Mouse (Mus musculus) stomach, embryonic 15.5 days (tissue): ENCODE measurements around the gene E430018J23Rik. TPM values are rescaled to one million over a fixed set of nuclear protein-coding genes. Genes with fewer than 3 reads are reported as not detected.
A peak's percentile ranks its signal among the peaks of the same experiment; 100 is the strongest.
"Not testable (repeated sequence)": the region's sequence is repeated elsewhere in the genome, so short reads cannot be mapped to it uniquely, and the experiment has no call there.

ENCODE experiments used
- ATAC-seq: fragments of 200-750 bp; cut with Nextera tagmentation; 2 replicates; pipeline ENCODE4 v1.8.0; 2017; ENCODE audit warnings: low read depth, moderate number of reproducible peaks, moderate TSS enrichment; ENCODE audit not compliant: insufficient read depth, low FRiP score
- H3K27ac ChIP-seq: fragments of 300-500 bp; sonication (generic); 2 replicates; pipeline ENCODE4 v1.5.1; 2015; ENCODE audit warnings: mild to moderate bottlenecking, inconsistent platforms
- H3K27me3 ChIP-seq: fragments of 300-500 bp; sonication (generic); replicated peaks from 2 replicates; pipeline ENCODE4 v1.6.1; 2015; ENCODE audit warnings: inconsistent platforms
- H3K36me3 ChIP-seq: fragments of 300-500 bp; sonication (generic); 2 replicates; pipeline ENCODE4 v1.6.1; 2015; ENCODE audit warnings: inconsistent platforms
- H3K4me1 ChIP-seq: fragments of 300-500 bp; sonication (generic); 2 replicates; pipeline ENCODE4 v1.6.1; 2015; ENCODE audit warnings: inconsistent platforms
- H3K4me2 ChIP-seq: fragments of 300-500 bp; sonication (generic); 2 replicates; pipeline ENCODE4 v1.6.1; 2015; ENCODE audit warnings: mild to moderate bottlenecking, inconsistent platforms
- H3K4me3 ChIP-seq: fragments of 300-500 bp; sonication (generic); replicated peaks from 2 replicates; pipeline ENCODE4 v1.5.1; 2015; ENCODE audit warnings: inconsistent platforms
- H3K9ac ChIP-seq: fragments of 300-500 bp; sonication (generic); 2 replicates; pipeline ENCODE4 v1.6.1; 2015; ENCODE audit warnings: inconsistent platforms
- H3K9me3 ChIP-seq: fragments of 300-500 bp; sonication (generic); 2 replicates; pipeline ENCODE4 v1.6.1; 2016; ENCODE audit warnings: inconsistent platforms
- WGBS: fragments of 180-500 bp; shearing (Covaris S2); methylation state at CpG from one replicate; pipeline ENCODE4 v1.1.7; 2015; 5-methylcytosine and 5-hydroxymethylcytosine counted together
- polyA plus RNA-seq: library from polyadenylated mRNA; unstranded; fragments of >200 nt; fragmentation: Nextera tagmentation; extraction: Ambion mirVana; gene quantifications from 2 replicates; pipeline ENCODE4 v1.2.1, GENCODE M21; 2015

E430018J23Rik gene
- 6.3 and 6.5 TPM in 2 replicates for polyA plus RNA-seq

GRCm38 (mm10) chr7:127393157-127393943 lies at the start of gene E430018J23Rik:
Gene E430018J23Rik (minus strand): TSS chr7:127393629.
- Histone ChIP-seq H3K9ac (peak within 1 kb of the TSS; percentile 71), H3K27me3 (no peaks in the 10 kb centered on the region), H3K4me3 (peak within 1 kb of the TSS; percentile 72), H3K9me3 (no peaks in the 10 kb centered on the region), H3K4me2 (peak within 1 kb of the TSS; percentile 79), H3K27ac (peak within 1 kb of the TSS; percentile 92), H3K36me3 (peaks cover 8% of the 10 kb centered on the region; the same call in 1 of the 2 replicates), H3K4me1 (peaks cover 10% of the 10 kb centered on the region; the same call in 1 of the 2 replicates)
- WGBS, result under 1% methylated on average over 45 of the region's 45 CpGs
- ATAC-seq, result peak; percentile 91

- Histone ChIP-seq H3K27me3 (no peaks in the 10 kb centered on the region), H3K9ac (no peak overlapping the region), H3K4me1 (no peaks in the 10 kb centered on the region), H3K9me3 (0 out of 2 replicates have a peak, but pooled peaks cover 5% of the 10 kb centered on the region), H3K4me2 (no peak overlapping the region), H3K27ac (no peak overlapping the region), H3K36me3 (no peaks in the 10 kb centered on the region), H3K4me3 (no peak overlapping the region)
- no peak for ATAC-seq
- WGBS, result 88% methylated on average over 3 of the region's 3 CpGs
Observed at GRCm38 (mm10) chr7:127437724-127438123, 44.3 kb upstream of the E430018J23Rik start.

GRCm38 (mm10) chr7:127435206-127435605 lies 41.8 kb upstream of the E430018J23Rik start:
- Histone ChIP-seq H3K9me3 (0 out of 2 replicates have a peak, but pooled peaks cover 5% of the 10 kb centered on the region), H3K36me3 (no peaks in the 10 kb centered on the region), H3K27ac (no peak overlapping the region), H3K27me3 (no peaks in the 10 kb centered on the region), H3K9ac (no peak overlapping the region), H3K4me2 (no peak overlapping the region), H3K4me3 (no peak overlapping the region), H3K4me1 (no peaks in the 10 kb centered on the region)
- WGBS, result 80% methylated on average over 4 of the region's 4 CpGs
- ATAC-seq, result no peak

GRCm38 (mm10) chr7:127426354-127426753 lies 32.9 kb upstream of the E430018J23Rik start:
- Histone ChIP-seq H3K9me3 (no peaks in the 10 kb centered on the region), H3K36me3 (no peaks in the 10 kb centered on the region), H3K9ac (no peak overlapping the region), H3K4me3 (no peak overlapping the region), H3K27me3 (no peaks in the 10 kb centered on the region), H3K4me2 (no peak overlapping the region), H3K27ac (no peak overlapping the region), H3K4me1 (peaks cover 1% of the 10 kb centered on the region)
- 63% methylated on average over 3 of the region's 3 CpGs for WGBS
- ATAC-seq, result no peak

- H3K36me3 ChIP-seq, result no peaks in the 10 kb centered on the region
- no peak for ATAC-seq
- peaks cover 6% of the 10 kb centered on the region for H3K4me1 ChIP-seq
- no peak overlapping the region for H3K9ac ChIP-seq
- H3K4me2 ChIP-seq, result no peak overlapping the region
- H3K9me3 ChIP-seq, result no peaks in the 10 kb centered on the region
- H3K27ac ChIP-seq, result no peak overlapping the region
- 88% methylated on average over 2 of the region's 2 CpGs for WGBS
- H3K4me3 ChIP-seq, result no peak overlapping the region
- H3K27me3 ChIP-seq, result no peaks in the 10 kb centered on the region
Observed at GRCm38 (mm10) chr7:127425911-127426310, 32.5 kb upstream of the E430018J23Rik start.

GRCm38 (mm10) chr7:127425291-127425690 lies 31.9 kb upstream of the E430018J23Rik start:
- H3K9me3 ChIP-seq, result no peaks in the 10 kb centered on the region
- WGBS, result 87% methylated on average over 3 of the region's 3 CpGs
- ATAC-seq, result no peak
- no peak overlapping the region for H3K9ac ChIP-seq
- peaks cover 6% of the 10 kb centered on the region for H3K4me1 ChIP-seq
- H3K27ac ChIP-seq, result no peak overlapping the region
- no peaks in the 10 kb centered on the region for H3K36me3 ChIP-seq
- no peak overlapping the region for H3K4me2 ChIP-seq
- no peaks in the 10 kb centered on the region for H3K27me3 ChIP-seq
- no peak overlapping the region for H3K4me3 ChIP-seq

GRCm38 (mm10) chr7:127422247-127422646 lies 28.8 kb upstream of the E430018J23Rik start:
- no peaks in the 10 kb centered on the region; the same call in 1 of the 2 replicates for H3K36me3 ChIP-seq
- peak overlapping the region; percentile 93 for H3K4me2 ChIP-seq
- no peaks in the 10 kb centered on the region for H3K9me3 ChIP-seq
- H3K4me1 ChIP-seq, result peaks cover 6% of the 10 kb centered on the region
- no peak overlapping the region for H3K9ac ChIP-seq
- peak overlapping the region; percentile 93 for H3K4me3 ChIP-seq
- no peak overlapping the region for H3K27ac ChIP-seq
- 1% methylated on average over 15 of the region's 15 CpGs for WGBS
- no peak for ATAC-seq
- no peaks in the 10 kb centered on the region for H3K27me3 ChIP-seq

- H3K4me3 ChIP-seq, result peak within 1 kb of the TSS; percentile 93
- peak within 1 kb of the TSS; percentile 72 for H3K27ac ChIP-seq
- H3K9me3 ChIP-seq, result no peaks in the 10 kb centered on the region
- peak within 1 kb of the TSS; percentile 82 for H3K9ac ChIP-seq
- peak; percentile 93 for ATAC-seq
- under 1% methylated on average over 48 of the region's 48 CpGs for WGBS
- peak within 1 kb of the TSS; percentile 93 for H3K4me2 ChIP-seq
- no peaks in the 10 kb centered on the region; the same call in 1 of the 2 replicates for H3K36me3 ChIP-seq
- H3K27me3 ChIP-seq, result no peaks in the 10 kb centered on the region
- H3K4me1 ChIP-seq, result peaks cover 6% of the 10 kb centered on the region
Observed at GRCm38 (mm10) chr7:127421388-127422191, 28.2 kb upstream of the E430018J23Rik start, which contains the start of gene Zfp688. Gene Zfp688 (minus strand): TSS chr7:127422068.

GRCm38 (mm10) chr7:127411418-127411817 lies 18.0 kb upstream of the E430018J23Rik start:
- 76% methylated on average over 2 of the region's 2 CpGs for WGBS
- H3K4me1 ChIP-seq, result no peaks in the 10 kb centered on the region
- H3K4me2 ChIP-seq, result no peak overlapping the region
- H3K27me3 ChIP-seq, result no peaks in the 10 kb centered on the region
- no peak overlapping the region for H3K9ac ChIP-seq
- H3K36me3 ChIP-seq, result no peaks in the 10 kb centered on the region; the same call in 1 of the 2 replicates
- ATAC-seq, result no peak
- H3K9me3 ChIP-seq, result no peaks in the 10 kb centered on the region
- H3K27ac ChIP-seq, result no peak overlapping the region
- H3K4me3 ChIP-seq, result no peak overlapping the region

GRCm38 (mm10) chr7:127406002-127406987 lies 12.9 kb upstream of the E430018J23Rik start, which contains the start of gene Zfp764:
Gene Zfp764 (minus strand): TSS chr7:127406822.
- H3K9me3 ChIP-seq, H3K36me3 ChIP-seq, H3K4me1 ChIP-seq, H3K27me3 ChIP-seq: not testable (repeated sequence)
- 7% methylated on average over 40 of the region's 40 CpGs for WGBS
- H3K27ac ChIP-seq, result peak within 1 kb of the TSS; percentile 60
- peak within 1 kb of the TSS; percentile 63 for H3K4me3 ChIP-seq
- peak; percentile 83 for ATAC-seq
- H3K4me2 ChIP-seq, result peak within 1 kb of the TSS; percentile 95
- peak within 1 kb of the TSS; percentile 68 for H3K9ac ChIP-seq

- not testable (repeated sequence) for ATAC-seq, H3K9me3 ChIP-seq, H3K36me3 ChIP-seq, H3K4me2 ChIP-seq, H3K4me3 ChIP-seq, H3K27ac ChIP-seq, H3K27me3 ChIP-seq, H3K4me1 ChIP-seq, H3K9ac ChIP-seq
- WGBS, result 96% methylated on average over 6 of the region's 6 CpGs
Observed at GRCm38 (mm10) chr7:127404101-127404500, 10.7 kb upstream of the E430018J23Rik start.
